Mouse (Mus musculus): ENCODE results near the gene Gm20388.

Gm20388 gene

GRCm38 (mm10) chr8:120532517-120533215, 622.0 kb downstream of the Gm20388 start:
- peak; percentile 35 for DNase-seq (ENCODE audit: low spot score)

DNA sequence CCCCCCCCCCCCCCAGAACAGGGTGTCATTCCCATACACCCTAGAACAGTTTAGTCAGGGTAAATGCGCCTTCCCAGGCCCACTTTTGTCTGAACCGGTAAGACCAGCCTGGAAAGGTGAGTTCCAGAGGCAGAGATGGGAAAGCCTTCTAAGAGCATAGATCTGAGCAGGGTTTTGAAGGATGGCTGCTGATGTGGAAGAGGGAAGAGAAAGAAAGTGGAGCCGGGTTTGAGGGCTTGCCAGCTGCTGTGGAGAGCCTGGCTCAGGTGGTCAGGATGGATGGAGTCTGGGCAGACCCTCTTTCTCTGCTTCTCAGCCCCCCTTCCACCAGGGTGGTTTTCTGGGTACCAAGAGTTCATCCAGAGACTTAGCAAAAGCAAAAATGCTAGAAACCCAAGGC, 622.7 kb downstream of the Gm20388 start:
- DNase-seq (ENCODE audit: low spot score) = no peak

DNA sequence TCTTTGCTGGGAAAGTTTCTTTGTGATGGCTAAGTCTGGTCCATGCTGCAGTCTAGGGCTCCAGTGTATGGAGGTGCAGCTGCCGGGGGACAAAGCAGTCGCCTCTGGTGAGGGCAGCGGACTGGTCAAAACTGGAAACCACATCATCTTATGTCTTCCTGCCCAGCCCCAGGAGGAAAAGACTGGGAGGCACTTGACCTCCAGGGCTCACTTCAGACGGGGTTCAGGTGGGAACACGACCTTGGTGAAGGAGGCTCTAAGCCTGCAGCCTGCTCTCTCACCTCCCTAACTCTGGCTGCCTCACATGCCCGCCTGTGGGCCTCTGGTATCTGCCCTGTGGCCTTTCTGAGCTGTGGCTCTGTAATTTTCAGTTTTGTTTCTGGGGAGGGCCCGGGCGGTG, 623.4 kb downstream of the Gm20388 start:
- DNase-seq (ENCODE audit: low spot score) = no peak

GRCm38 (mm10) chr8:120534504-120535368, 624.1 kb downstream of the Gm20388 start:
- peak; percentile 69 for DNase-seq (ENCODE audit: low spot score)

- DNase-seq (ENCODE audit: low spot score) = peak; percentile 18
These were observed 625.0 kb downstream of the Gm20388 start for GRCm38 (mm10) chr8:120535452-120536305.

- peak; percentile 14 for DNase-seq (ENCODE audit: low spot score)
These were observed 625.9 kb downstream of the Gm20388 start for GRCm38 (mm10) chr8:120536306-120537206.

GRCm38 (mm10) chr8:120537207-120537817, 626.7 kb downstream of the Gm20388 start:
- DNase-seq (ENCODE audit: low spot score) = peak; percentile 66

- no peak for DNase-seq (ENCODE audit: low spot score)
These were observed 627.3 kb downstream of the Gm20388 start for GRCm38 (mm10) chr8:120537818-120538396.

- DNase-seq (ENCODE audit: low spot score) = peak; percentile 92
These were observed 628.0 kb downstream of the Gm20388 start for GRCm38 (mm10) chr8:120538397-120539240.

DNA sequence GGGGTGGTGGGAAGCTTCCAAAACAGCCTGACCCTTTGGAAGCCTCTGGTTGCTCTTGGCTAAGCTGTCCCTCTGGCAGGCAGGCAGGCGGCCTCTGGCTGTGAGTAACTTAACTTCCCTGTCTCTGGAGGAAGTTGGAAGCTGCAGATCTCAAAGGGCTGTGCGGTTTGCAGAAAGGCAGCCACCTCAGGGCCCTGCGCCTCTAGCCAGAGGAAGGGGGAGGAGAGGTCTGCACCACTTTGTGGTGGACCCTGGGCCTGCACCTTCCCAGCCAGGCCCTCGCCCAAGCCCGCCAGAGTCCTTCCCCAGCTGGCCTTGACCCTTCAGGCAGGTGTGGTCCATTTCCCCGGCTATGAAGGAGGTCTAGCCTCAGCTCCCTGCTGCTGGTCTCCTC, 628.7 kb downstream of the Gm20388 start:
- peak; percentile 39 for DNase-seq (ENCODE audit: low spot score)

- no peak for DNase-seq (ENCODE audit: low spot score)
These were observed 629.4 kb downstream of the Gm20388 start for GRCm38 (mm10) chr8:120539775-120540625.

GRCm38 (mm10) chr8:120542995-120543394, 632.4 kb downstream of the Gm20388 start:
- DNase-seq (ENCODE audit: low spot score) = no peak

DNA sequence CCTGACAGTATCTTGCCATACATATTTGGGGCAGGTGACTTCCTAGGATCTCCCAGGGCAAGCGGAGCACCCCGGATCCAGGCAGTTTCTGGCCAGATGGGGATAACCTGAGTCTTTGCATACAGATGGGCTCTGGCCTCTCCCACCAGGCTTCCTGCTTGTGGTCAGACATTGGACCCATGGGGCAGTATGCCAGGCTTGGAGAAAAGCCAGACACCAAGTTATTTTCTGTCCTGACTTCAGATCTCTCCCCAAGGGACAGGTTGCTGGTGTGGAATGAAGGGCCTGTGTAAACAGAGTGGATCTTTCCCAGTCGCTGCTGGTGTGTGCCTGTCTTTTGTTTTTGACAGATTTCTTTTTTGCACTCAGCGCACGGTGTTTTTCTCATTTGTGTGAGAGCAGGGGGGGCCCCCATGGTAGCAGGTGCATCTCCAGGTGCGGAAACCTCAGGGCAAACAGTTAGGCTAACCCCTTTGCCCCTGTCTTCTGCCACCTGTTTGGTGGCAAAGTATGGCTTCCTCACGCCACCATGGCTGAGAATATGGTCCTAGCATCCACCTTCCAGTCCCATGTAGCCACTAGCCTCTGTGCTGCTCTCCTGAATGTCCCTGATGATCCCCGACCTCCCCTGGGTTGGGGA, 632.9 kb downstream of the Gm20388 start:
- peak; percentile 32 for DNase-seq (ENCODE audit: low spot score)

DNA sequence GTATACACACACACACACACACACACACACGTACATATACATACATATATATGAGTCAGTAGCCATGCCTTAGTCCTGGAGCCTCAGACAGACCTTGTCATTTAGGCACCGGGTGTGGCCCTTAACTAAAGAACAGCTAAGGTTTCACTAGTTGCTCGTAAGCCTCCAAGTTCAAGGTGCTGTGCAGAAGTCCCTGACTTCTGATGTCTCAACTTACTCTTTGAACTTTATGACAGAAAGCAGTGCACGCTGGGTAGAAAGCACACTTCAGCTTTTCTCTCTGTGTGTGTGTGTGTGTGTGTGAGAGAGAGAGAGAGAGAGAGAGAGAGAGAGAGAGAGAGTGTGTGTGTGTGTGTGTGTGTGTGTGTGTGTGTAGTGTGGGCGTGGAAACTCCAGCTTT, 633.5 kb downstream of the Gm20388 start:
- peak; percentile 69 for DNase-seq (ENCODE audit: low spot score)

DNA sequence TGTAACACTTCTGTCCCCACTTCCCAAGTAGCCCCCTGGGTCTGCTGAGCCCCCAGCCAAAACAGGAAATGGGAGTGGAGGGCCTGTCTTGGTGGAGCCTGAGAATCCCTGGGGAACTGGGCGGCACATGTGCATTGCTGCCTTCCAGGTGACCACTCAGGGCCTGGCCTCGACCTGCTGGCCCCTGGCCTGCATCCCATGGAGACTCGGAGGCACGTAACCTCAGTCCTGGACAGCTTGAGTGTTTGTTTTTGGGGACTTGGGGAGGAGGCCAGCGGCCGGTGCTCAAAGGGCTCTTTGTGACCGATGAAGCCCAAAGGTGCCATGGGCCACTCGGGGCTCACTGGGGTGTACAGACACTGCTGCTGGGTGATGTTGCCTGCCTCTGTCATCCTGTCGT, 636.9 kb downstream of the Gm20388 start:
- DNase-seq (ENCODE audit: low spot score) = no peak

- DNase-seq (ENCODE audit: low spot score) = no peak
These were observed 637.7 kb downstream of the Gm20388 start for GRCm38 (mm10) chr8:120548313-120548761.

GRCm38 (mm10) chr8:120549321-120549921, 638.8 kb downstream of the Gm20388 start:
- DNase-seq (ENCODE audit: low spot score) = no peak

All from T-cell, adult 2 months (primary cell).